Mouse (Mus musculus): ENCODE measurements around the gene Gm21725. TPM values are rescaled to one million over a fixed set of nuclear protein-coding genes. Genes with fewer than 3 reads are reported as not detected.
"Not testable (repeated sequence)": the region's sequence is repeated elsewhere in the genome, so short reads cannot be mapped to it uniquely, and the experiment has no call there.

Gene Gm21725
- polyA plus RNA-seq (2012; ENCODE audit: insufficient read depth, insufficient read length, missing spikeins) = not detected in 2 replicates

DNA sequence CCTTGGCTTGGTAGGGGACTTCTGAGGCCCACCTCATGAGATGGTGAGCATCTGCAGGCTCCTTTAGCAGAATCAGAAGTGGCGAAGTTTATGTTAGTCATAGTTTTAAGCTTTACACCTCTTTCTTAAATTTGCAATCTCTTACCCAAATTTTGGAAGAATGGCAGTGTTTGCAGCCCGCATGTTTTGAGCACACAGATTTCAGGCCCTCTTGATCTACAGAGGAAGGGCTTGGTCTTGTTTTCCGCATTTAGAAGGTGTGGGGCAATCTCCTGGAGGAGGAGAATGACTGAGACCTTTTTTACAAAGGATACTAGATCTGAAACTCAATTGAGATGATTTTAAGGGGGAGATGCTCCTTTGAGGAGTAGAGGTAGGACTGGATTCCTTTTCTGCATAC is at the start of gene Gm21725:
TSS of gene Gm21725 (minus strand) at position 101 of the 400 bp plus-strand sequence.
- H3K4me1 ChIP-seq (ENCODE audit: control insufficient read depth, insufficient read depth, low read length); H3K4me3 ChIP-seq (ENCODE audit: insufficient read depth, low read length); H3K27ac ChIP-seq (ENCODE audit: insufficient read depth, low read depth, low read length): not testable (repeated sequence)

Other genes with a start within 250 kb of the Gm21725 start
- gene Gm21891, start 215.6 kb downstream of the Gm21725 start, polyA plus RNA-seq (2012; ENCODE audit: insufficient read depth, insufficient read length, missing spikeins) = not detected in 2 replicates
- gene Gm21425, start 187.1 kb downstream of the Gm21725 start, polyA plus RNA-seq (2012; ENCODE audit: insufficient read depth, insufficient read length, missing spikeins) = not detected in 2 replicates
- gene Gm21828, start 125.1 kb downstream of the Gm21725 start, polyA plus RNA-seq (2012; ENCODE audit: insufficient read depth, insufficient read length, missing spikeins) = not detected in 2 replicates
- gene Gm21440, start 96.7 kb downstream of the Gm21725 start, polyA plus RNA-seq (2012; ENCODE audit: insufficient read depth, insufficient read length, missing spikeins) = not detected in 2 replicates
- gene Gm21454, start 96.6 kb downstream of the Gm21725 start, polyA plus RNA-seq (2012; ENCODE audit: insufficient read depth, insufficient read length, missing spikeins) = not detected in 2 replicates
- gene Gm21866, start 116.5 kb upstream of the Gm21725 start, polyA plus RNA-seq (2012; ENCODE audit: insufficient read depth, insufficient read length, missing spikeins) = not detected in 2 replicates
- gene Gm20773, start 145.0 kb upstream of the Gm21725 start, polyA plus RNA-seq (2012; ENCODE audit: insufficient read depth, insufficient read length, missing spikeins) = not detected in 2 replicates

All from bone marrow macrophage, adult 2 months (primary cell).